ENCODE assay signal across 10 mouse cellular contexts in the genomic region with DNA sequence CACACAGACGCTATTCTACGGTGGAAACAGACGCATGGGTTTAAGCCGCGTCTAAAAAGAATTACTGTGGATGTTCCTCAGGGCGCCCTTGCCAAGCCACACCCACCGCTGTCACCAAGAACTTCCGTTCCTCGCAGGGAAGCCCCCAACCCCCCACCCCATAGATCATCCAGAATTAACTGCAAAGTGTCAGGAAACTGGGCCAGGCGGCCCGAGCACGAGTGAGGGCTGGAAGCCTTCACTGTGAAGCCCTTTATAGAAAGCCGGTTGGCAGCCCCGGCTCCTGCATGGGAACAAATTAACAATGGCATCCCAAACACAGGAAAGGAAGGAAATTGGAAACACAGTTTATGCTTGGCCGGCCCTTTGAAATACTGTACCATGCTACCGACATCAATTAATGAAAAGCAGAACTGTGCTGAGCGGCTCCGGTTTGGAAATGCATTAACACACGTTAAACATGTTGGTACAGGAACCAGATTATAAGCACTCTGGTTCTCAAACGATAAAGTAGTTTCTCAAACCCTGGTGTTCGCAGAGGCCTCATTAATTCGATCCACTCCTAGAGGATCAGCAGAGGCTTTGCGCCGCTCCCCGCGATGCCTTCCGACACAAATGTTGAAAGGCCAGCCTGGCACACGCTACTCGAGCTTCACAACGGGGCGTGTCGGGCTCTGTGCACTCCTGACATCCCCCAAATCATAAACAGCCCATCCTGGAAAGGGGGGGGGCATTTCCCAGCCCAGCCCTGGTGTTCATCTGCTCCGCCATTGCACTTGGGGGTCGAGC. TPM values are rescaled to one million over a fixed set of nuclear protein-coding genes. Genes with fewer than 3 reads are reported as not detected.
DNase-seq lines count a peak whose midpoint lies in the region; ATAC-seq and TF ChIP-seq lines count a peak whose summit lies in the region.
"Had no signal": no experiment of that assay in that cellular context is flagged by ENCODE, and none has a peak within 500 bp of the region (broad histone marks: within the 10 kb centered on the region; RNA-seq: fewer than 3 reads in every experiment).

No protein-coding gene starts in this region.

- DNase-seq in layer of hippocampus, postnatal 10 days (ENCODE audit: low spot score in 2 of 2), result peak; percentile 26 to 53
- no peak for DNase-seq in layer of hippocampus, adult 9-11 months
- peak; percentile 59 for DNase-seq in lung, postnatal 0 days (ENCODE audit: low spot score)
- peak; percentile 85 for DNase-seq in retina, postnatal 1 day
- DNase-seq in cerebellum, adult 11 months, result no peak
- no peak for DNase-seq in left cerebral cortex, adult 9 months (ENCODE audit: low spot score in 2 of 2)

- peaks cover 28% of the 10 kb centered on the region for H3K4me1 ChIP-seq in forebrain, embryonic 15.5 days
- peaks cover 58% of the 10 kb centered on the region for H3K4me1 ChIP-seq in intestine, embryonic 15.5 days (replicated peaks)
- H3K4me1 ChIP-seq in lung, postnatal 0 days (ENCODE audit: insufficient read depth, low read depth, low read length), result 0 out of 2 replicates have a peak, but pooled peaks cover 3% of the 10 kb centered on the region

- peak overlapping the region; percentile 30 for H3K4me3 ChIP-seq in forebrain, embryonic 15.5 days
- H3K4me3 ChIP-seq in intestine, embryonic 15.5 days (replicated peaks), result 0 out of 2 replicates have a peak overlapping the region, but pooled peaks have one; percentile 6
- H3K4me3 ChIP-seq in lung, postnatal 0 days (ENCODE audit: low read depth, low read length), result no peak overlapping the region

- H3K4me2 ChIP-seq in forebrain, embryonic 15.5 days (replicated peaks), result peak overlapping the region; percentile 54
- H3K4me2 ChIP-seq in intestine, embryonic 15.5 days (replicated peaks), result peak overlapping the region; percentile 48
- H3K4me2 ChIP-seq in lung, postnatal 0 days (replicated peaks; ENCODE audit: low read depth, low read length), result peak overlapping the region; percentile 35

- 1% methylated on average over 34 of the region's 34 CpGs for WGBS in forebrain, embryonic 15.5 days
- 18% methylated on average over 34 of the region's 34 CpGs for WGBS in intestine, embryonic 15.5 days
- WGBS in lung, postnatal 0 days, result 16% methylated on average over 34 of the region's 34 CpGs

- TF ChIP-seq CTCF in lung, postnatal 0 days (IDR thresholded peaks at IDR 0.05), result no peak

- H3K27me3 ChIP-seq in forebrain, embryonic 15.5 days, result peaks cover 34% of the 10 kb centered on the region
- 0 out of 2 replicates have a peak, but pooled peaks cover 3% of the 10 kb centered on the region for H3K27me3 ChIP-seq in intestine, embryonic 15.5 days (replicated peaks)
- peaks cover 9% of the 10 kb centered on the region; the same call in 1 of the 2 replicates for H3K27me3 ChIP-seq in lung, postnatal 0 days (replicated peaks; ENCODE audit: insufficient read depth, low read length)

- ATAC-seq in forebrain, embryonic 15.5 days (replicated peaks), result peak; percentile 69
- no peak for ATAC-seq in intestine, embryonic 15.5 days
- ATAC-seq in lung, postnatal 0 days, result peak; percentile 83

- no peaks in the 10 kb centered on the region for H3K36me3 ChIP-seq in forebrain, embryonic 15.5 days
- H3K36me3 ChIP-seq in intestine, embryonic 15.5 days, result no peaks in the 10 kb centered on the region
- H3K36me3 ChIP-seq in lung, postnatal 0 days (ENCODE audit: insufficient read depth, low read length), result no peaks in the 10 kb centered on the region
- H3K36me3 ChIP-seq: G1E had no signal

- H3K9ac ChIP-seq in forebrain, embryonic 15.5 days (replicated peaks), result peak overlapping the region; percentile 32; the same call in 1 of the 2 replicates
- H3K9ac ChIP-seq in intestine, embryonic 15.5 days, result no peak overlapping the region
- no peak overlapping the region for H3K9ac ChIP-seq in lung, postnatal 0 days (replicated peaks; ENCODE audit: low read depth)

- peak overlapping the region; percentile 70 for H3K27ac ChIP-seq in forebrain, embryonic 15.5 days (replicated peaks)
- H3K27ac ChIP-seq in intestine, embryonic 15.5 days, result peak overlapping the region; percentile 48; the same call in 1 of the 2 replicates
- no peak overlapping the region for H3K27ac ChIP-seq in lung, postnatal 0 days (ENCODE audit: low read length)

- TF ChIP-seq EP300 in lung, postnatal 0 days (IDR thresholded peaks at IDR 0.05), result peak; percentile 63

- no peaks in the 10 kb centered on the region for H3K9me3 ChIP-seq in forebrain, embryonic 15.5 days
- no peaks in the 10 kb centered on the region for H3K9me3 ChIP-seq in intestine, embryonic 15.5 days
- H3K9me3 ChIP-seq in lung, postnatal 0 days (ENCODE audit: low read length), result no peaks in the 10 kb centered on the region

RNA-seq across cellular contexts. Expression of a gene that starts 6.3 kb away (rescaled TPM):
- 10 to 100 TPM in 1 of 2 experiments, 1 to 10 TPM in 1; 8.1 to 11.5 TPM for total RNA-seq in layer of hippocampus, postnatal 10 days (2021)
- 8.4 and 9.5 TPM in 2 replicates for polyA plus RNA-seq in forebrain, embryonic 15.5 days (2015; fragmentation: Nextera tagmentation; extraction: Ambion mirVana)
- 17.4 and 22.4 TPM in 2 replicates for polyA plus RNA-seq in intestine, embryonic 15.5 days (2015; fragmentation: Nextera tagmentation; extraction: Ambion mirVana)
- 1.1 and 1.7 TPM in 2 replicates for polyA plus RNA-seq in lung, postnatal 0 days (2015; fragmentation: Nextera tagmentation; extraction: Ambion mirVana)
- total RNA-seq: neutrophil, adult 5-6 weeks had no signal
- polyA plus RNA-seq: G1E had no signal

RNA-seq across cellular contexts. Expression of a gene that starts 43.7 kb away (rescaled TPM):
- under 1 TPM; 0.09 to 0.80 TPM for total RNA-seq in layer of hippocampus, postnatal 10 days (2021)
- 0.46 and 0.97 TPM in 2 replicates for polyA plus RNA-seq in forebrain, embryonic 15.5 days (2015; fragmentation: Nextera tagmentation; extraction: Ambion mirVana)
- 0.35 TPM in 1 of 2 replicates, not detected in the other for polyA plus RNA-seq in intestine, embryonic 15.5 days (2015; fragmentation: Nextera tagmentation; extraction: Ambion mirVana)
- not detected in 2 replicates for polyA plus RNA-seq in lung, postnatal 0 days (2015; fragmentation: Nextera tagmentation; extraction: Ambion mirVana)
- total RNA-seq: G1E had no signal
- polyA plus RNA-seq: G1E had no signal

Comparison
In these comparisons a context has a peak if more than half of its experiments do, and no peak if none do; other contexts are left out.
1. DNase-seq: peak in layer of hippocampus, postnatal 10 days (2 of 2), lung, postnatal 0 days (single experiment) and retina, postnatal 1 day (single experiment); none in layer of hippocampus, adult 9-11 months (single experiment), cerebellum, adult 11 months (single experiment) and left cerebral cortex, adult 9 months (0 of 2).
2. Peak in every context shown above with its lines, with median percentiles within 50 percentile points of each other: H3K4me2 ChIP-seq.